8 mouse cellular contexts compared by ENCODE assay signal in the genomic region with DNA sequence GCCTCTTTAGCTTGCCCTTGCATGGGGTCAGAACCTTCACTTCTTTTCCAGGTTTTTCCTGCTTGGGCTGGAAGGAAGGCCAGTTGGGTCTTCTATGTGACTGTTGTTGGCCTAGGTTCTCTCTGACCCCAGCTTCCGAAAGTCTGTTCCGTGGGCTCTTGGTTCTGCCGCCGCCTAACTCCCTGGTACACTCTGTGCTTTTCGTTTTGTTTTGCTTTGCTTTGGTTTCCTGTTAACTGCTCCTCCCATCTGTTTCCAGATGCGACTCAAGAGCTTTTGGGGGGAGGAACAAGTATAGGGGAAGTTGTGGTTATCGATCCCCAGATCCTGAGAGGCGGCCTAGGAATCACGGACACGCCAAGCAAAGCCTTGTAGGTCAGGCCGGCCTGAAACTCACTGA. TPM values are rescaled to one million over a fixed set of nuclear protein-coding genes. Genes with fewer than 3 reads are reported as not detected.
DNase-seq lines count a peak whose midpoint lies in the region; ATAC-seq and TF ChIP-seq lines count a peak whose summit lies in the region.

No protein-coding gene starts in this region.

- no peak for TF ChIP-seq EP300 in liver, embryonic 14.5 days (IDR thresholded peaks at IDR 0.05; ENCODE audit: low read depth)

- TF ChIP-seq POLR2A in olfactory bulb, adult 2 months (IDR thresholded peaks at IDR 0.05; ENCODE audit: insufficient read depth, low read depth, low read length) = no peak

- H3K4me2 ChIP-seq in forebrain, embryonic 11.5 days (ENCODE audit: low read depth, low read length, severe bottlenecking) = no peak overlapping the region
- H3K4me2 ChIP-seq in liver, embryonic 14.5 days (ENCODE audit: low read depth) = peak overlapping the region; percentile 44

- H3K9me3 ChIP-seq in forebrain, embryonic 10.5 days = no peaks in the 10 kb centered on the region
- H3K9me3 ChIP-seq in forebrain, embryonic 11.5 days (ENCODE audit: control insufficient read depth, low read length) = no peaks in the 10 kb centered on the region
- H3K9me3 ChIP-seq in liver, embryonic 14.5 days (ENCODE audit: control insufficient read depth, low read length) = no peaks in the 10 kb centered on the region

- TF ChIP-seq CTCF in liver, embryonic 14.5 days (IDR thresholded peaks at IDR 0.05; ENCODE audit: low read depth) = no peak
- TF ChIP-seq CTCF in olfactory bulb, adult 2 months (IDR thresholded peaks at IDR 0.05; ENCODE audit: insufficient read depth, low read depth, low read length) = no peak

- H3K4me3 ChIP-seq in forebrain, embryonic 10.5 days = peak overlapping the region; percentile 16; the same call in 1 of the 2 replicates
- no peak overlapping the region for H3K4me3 ChIP-seq in forebrain, embryonic 11.5 days (ENCODE audit: low read depth, low read length)
- 0 out of 4 replicates have a peak overlapping the region, but pooled peaks of 1 of the 2 experiments have one; percentile 8 for H3K4me3 ChIP-seq in liver, embryonic 14.5 days (ENCODE audit: insufficient read depth in 1 of 2, low read depth in 2 of 2, low read length in 2 of 2)
- peak overlapping the region; percentile 40 for H3K4me3 ChIP-seq in olfactory bulb, adult 2 months (ENCODE audit: insufficient read depth, low read depth, low read length)

- WGBS in forebrain, embryonic 10.5 days = 83% methylated on average over 11 of the region's 11 CpGs
- WGBS in forebrain, embryonic 11.5 days = 84% methylated on average over 11 of the region's 11 CpGs
- 18% methylated on average over 11 of the region's 11 CpGs for WGBS in liver, embryonic 14.5 days (ENCODE audit: insufficient replicate concordance)
- WGBS in olfactory bulb, adult 2 months = 53% methylated on average over 11 of the region's 11 CpGs

- H3K27me3 ChIP-seq in forebrain, embryonic 10.5 days (ENCODE audit: poor library complexity, severe bottlenecking) = no peaks in the 10 kb centered on the region
- no peaks in the 10 kb centered on the region for H3K27me3 ChIP-seq in forebrain, embryonic 11.5 days (ENCODE audit: control insufficient read depth, insufficient read depth, low read length)
- no peaks in the 10 kb centered on the region for H3K27me3 ChIP-seq in liver, embryonic 14.5 days (ENCODE audit: control insufficient read depth, insufficient read depth, low read length)

- H3K27ac ChIP-seq in forebrain, embryonic 10.5 days = no peak overlapping the region
- H3K27ac ChIP-seq in forebrain, embryonic 11.5 days (ENCODE audit: low read depth, low read length) = no peak overlapping the region
- H3K27ac ChIP-seq in liver, embryonic 14.5 days = no peak overlapping the region
- H3K27ac ChIP-seq in olfactory bulb, adult 2 months (ENCODE audit: insufficient read depth, low read depth, low read length) = no peak overlapping the region

- 0 out of 2 replicates have a peak, but pooled peaks cover 13% of the 10 kb centered on the region for H3K36me3 ChIP-seq in forebrain, embryonic 10.5 days (replicated peaks)
- H3K36me3 ChIP-seq in forebrain, embryonic 11.5 days (ENCODE audit: control insufficient read depth, insufficient read depth, low read length) = no peaks in the 10 kb centered on the region
- H3K36me3 ChIP-seq in liver, embryonic 14.5 days (replicated peaks; ENCODE audit: control insufficient read depth, insufficient read depth, low read depth) = no peaks in the 10 kb centered on the region

- DNase-seq in forebrain, embryonic 10.5 days (ENCODE audit: extremely low spot score, low spot score) = no peak
- no peak for DNase-seq in forebrain, embryonic 11.5 days (ENCODE audit: low spot score)
- DNase-seq in CD4-positive helper T cell, adult 2 months (ENCODE audit: low read depth, low spot score) = peak; percentile 46
- peak; percentile 65 to 83 for DNase-seq in heart, adult 9 months (ENCODE audit: low spot score in 2 of 2)
- no peak for DNase-seq in liver, embryonic 14.5 days (ENCODE audit: low read depth in 3 of 3, low spot score in 3 of 3)
- no peak for DNase-seq in right cerebral cortex, postnatal 14 days
- no peak for DNase-seq in cerebellum, postnatal 25 days

- ATAC-seq in forebrain, embryonic 11.5 days (replicated peaks; ENCODE audit: low FRiP score) = no peak
- ATAC-seq in liver, embryonic 14.5 days (ENCODE audit: insufficient read depth) = no peak

- no peak overlapping the region for H3K9ac ChIP-seq in forebrain, embryonic 11.5 days (ENCODE audit: low read length)
- no peak overlapping the region for H3K9ac ChIP-seq in liver, embryonic 14.5 days (replicated peaks)

- peaks cover 45% of the 10 kb centered on the region for H3K4me1 ChIP-seq in forebrain, embryonic 10.5 days
- H3K4me1 ChIP-seq in forebrain, embryonic 11.5 days (replicated peaks; ENCODE audit: control insufficient read depth, insufficient read depth, low read length) = peaks cover 10% of the 10 kb centered on the region; the same call in 1 of the 2 replicates
- H3K4me1 ChIP-seq in liver, embryonic 14.5 days (replicated peaks; ENCODE audit: control insufficient read depth in 2 of 2, insufficient read depth in 2 of 2, low read length in 1 of 2) = peaks cover 11 to 32% of the 10 kb centered on the region in 2 experiments; a peak in 3 of 4 replicates
- H3K4me1 ChIP-seq in olfactory bulb, adult 2 months (ENCODE audit: control insufficient read depth, insufficient read depth, low read length) = peaks cover 14% of the 10 kb centered on the region

RNA-seq across cellular contexts. Expression of a gene that starts 3.2 kb away (rescaled TPM):
- polyA plus RNA-seq in forebrain, embryonic 10.5 days (2016; fragmentation: Nextera tagmentation; extraction: Ambion mirVana) = 16.7 and 17.9 TPM in 2 replicates
- polyA plus RNA-seq in forebrain, embryonic 11.5 days (2014; fragmentation: Nextera tagmentation; extraction: Ambion mirVana) = 22.3 and 22.7 TPM in 2 replicates
- 3.0 and 3.7 TPM in 2 replicates for polyA plus RNA-seq in liver, embryonic 14.5 days (2012; rRNA removed)
- polyA plus RNA-seq in liver, embryonic 14.5 days (2014; fragmentation: Nextera tagmentation; extraction: Ambion mirVana) = 2.5 and 3.5 TPM in 2 replicates
- not detected in 2 replicates for polyA plus RNA-seq in olfactory bulb, adult 2 months (2012; ENCODE audit: insufficient read depth, insufficient read length, low replicate concordance, missing spikeins)

RNA-seq across cellular contexts. Expression of a gene that starts 54.2 kb away (rescaled TPM):
- 38.4 and 41.8 TPM in 2 replicates for polyA plus RNA-seq in forebrain, embryonic 10.5 days (2016; fragmentation: Nextera tagmentation; extraction: Ambion mirVana)
- 57.1 and 61.7 TPM in 2 replicates for polyA plus RNA-seq in forebrain, embryonic 11.5 days (2014; fragmentation: Nextera tagmentation; extraction: Ambion mirVana)
- 5.0 and 5.6 TPM in 2 replicates for polyA plus RNA-seq in liver, embryonic 14.5 days (2012; rRNA removed)
- 4.6 and 4.9 TPM in 2 replicates for polyA plus RNA-seq in liver, embryonic 14.5 days (2014; fragmentation: Nextera tagmentation; extraction: Ambion mirVana)
- not detected in 2 replicates for polyA plus RNA-seq in olfactory bulb, adult 2 months (2012; ENCODE audit: insufficient read depth, insufficient read length, low replicate concordance, missing spikeins)

Comparison
In these comparisons a context has a peak if more than half of its experiments do, and no peak if none do; other contexts are left out.
1. DNase-seq: peak in CD4-positive helper T cell, adult 2 months (single experiment) and heart, adult 9 months (2 of 2); none in forebrain, embryonic 10.5 days (single experiment), forebrain, embryonic 11.5 days (single experiment), liver, embryonic 14.5 days (0 of 3), right cerebral cortex, postnatal 14 days (single experiment) and cerebellum, postnatal 25 days (0 of 2).